Mouse (Mus musculus): Measurements from ENCODE around the gene Lrp10.

Lrp10 gene

GRCm38 (mm10) chr14:54435194-54435918 lies 28.6 kb upstream of the Lrp10 start:
- no peak for DNase-seq

DNA sequence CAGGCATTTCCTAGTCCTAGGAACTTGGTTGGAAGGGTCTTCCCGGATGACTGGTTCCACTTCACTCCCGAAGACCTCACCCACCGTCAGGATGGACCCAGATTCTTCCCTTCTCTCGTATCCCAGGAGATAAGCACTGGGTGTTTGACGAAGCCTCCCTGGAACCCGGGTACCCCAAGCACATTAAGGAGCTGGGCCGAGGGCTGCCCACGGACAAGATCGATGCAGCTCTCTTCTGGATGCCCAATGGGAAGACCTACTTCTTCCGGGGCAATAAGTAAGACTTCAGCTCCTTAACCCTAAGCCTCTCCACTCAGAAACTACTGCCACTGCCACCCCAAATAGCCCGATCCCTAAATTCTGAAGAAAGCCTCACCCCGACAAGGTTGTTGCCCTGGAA lies 24.8 kb upstream of the Lrp10 start:
- no peak for DNase-seq

- no peak for DNase-seq
These were observed 24.3 kb upstream of the Lrp10 start for GRCm38 (mm10) chr14:54439610-54440009.

DNA sequence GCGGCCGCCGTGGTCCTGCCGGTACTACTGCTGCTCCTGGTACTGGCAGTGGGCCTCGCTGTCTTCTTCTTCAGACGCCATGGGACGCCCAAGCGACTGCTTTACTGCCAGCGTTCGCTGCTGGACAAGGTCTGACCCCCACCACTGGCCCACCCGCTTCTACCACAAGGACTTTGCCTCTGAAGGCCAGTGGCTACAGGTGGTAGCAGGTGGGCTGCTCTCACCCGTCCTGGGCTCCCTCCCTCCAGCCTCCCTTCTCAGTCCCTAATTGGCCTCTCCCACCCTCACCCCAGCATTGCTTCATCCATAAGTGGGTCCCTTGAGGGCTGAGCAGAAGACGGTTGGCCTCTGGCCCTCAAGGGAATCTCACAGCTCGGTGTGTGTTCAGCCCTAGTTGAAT lies 23.4 kb upstream of the Lrp10 start:
- DNase-seq: no peak

- no peak for DNase-seq
These were observed 22.6 kb upstream of the Lrp10 start for GRCm38 (mm10) chr14:54441365-54441764.

DNA sequence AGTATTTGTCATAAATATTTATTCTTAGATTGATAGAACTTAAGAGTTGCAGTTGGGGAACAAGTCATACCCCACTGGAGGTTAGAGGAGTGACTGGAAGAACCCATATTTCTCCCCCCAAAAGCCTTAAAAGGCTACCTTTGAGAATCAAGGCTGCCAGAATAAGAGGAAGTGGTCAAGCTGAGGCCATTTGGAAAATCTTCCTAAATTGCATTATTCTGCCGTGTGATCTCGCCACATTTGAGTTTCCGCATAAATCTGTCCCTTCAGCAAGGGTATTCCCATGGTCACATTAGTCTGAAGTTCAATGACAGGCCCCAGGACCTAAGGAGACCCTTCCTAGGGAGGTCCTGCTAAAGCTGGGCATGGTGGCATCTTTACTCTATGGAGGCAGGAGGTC lies 21.4 kb upstream of the Lrp10 start:
- no peak for DNase-seq

GRCm38 (mm10) chr14:54443196-54443595 lies 20.7 kb upstream of the Lrp10 start:
- no peak for DNase-seq

DNA sequence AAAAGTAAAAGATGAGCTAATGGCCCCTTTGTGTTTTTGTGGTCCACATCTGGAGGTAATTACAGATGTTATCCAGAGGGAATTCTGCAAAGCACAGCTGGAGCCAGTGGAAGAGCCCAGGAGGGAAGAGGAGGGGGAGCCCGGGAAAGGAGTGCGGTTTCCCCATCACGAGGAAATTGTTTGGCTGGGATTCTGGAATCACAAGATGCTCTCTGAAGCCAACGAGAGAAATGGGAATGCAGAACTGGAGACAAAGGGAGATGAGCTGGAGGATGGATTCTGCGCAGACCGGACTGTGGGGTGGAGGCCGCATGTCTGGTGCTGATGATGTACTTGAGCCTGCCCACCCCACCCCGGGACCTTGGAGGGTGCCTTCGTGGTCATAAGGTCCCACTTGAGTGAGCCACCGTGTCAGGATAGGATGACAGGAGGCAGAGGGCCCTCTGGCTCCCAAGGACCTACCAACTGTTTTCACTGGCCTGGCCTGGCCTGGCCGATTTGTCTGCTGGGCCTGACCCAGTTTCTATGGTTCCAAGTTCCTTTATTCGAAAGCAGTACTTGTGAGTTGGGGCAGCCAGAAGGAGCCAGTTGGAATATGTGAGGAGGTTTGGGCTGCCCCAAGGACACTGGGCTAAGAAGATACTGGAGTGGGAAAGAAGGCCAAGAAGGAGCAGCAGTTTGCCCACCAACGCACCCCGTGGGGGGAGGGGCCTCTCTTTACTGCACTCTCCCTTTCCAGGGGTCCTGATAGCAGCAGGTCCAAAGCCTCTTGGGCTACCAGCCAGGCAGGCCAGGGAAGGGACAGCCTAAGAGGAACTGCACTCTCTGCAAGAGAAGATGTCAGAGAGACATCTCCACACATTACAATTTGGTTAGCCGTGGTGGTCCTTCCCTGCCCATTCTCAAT lies 20.0 kb upstream of the Lrp10 start:
- DNase-seq: no peak

- no peak for DNase-seq
These were observed 18.5 kb upstream of the Lrp10 start for GRCm38 (mm10) chr14:54445476-54445875.

GRCm38 (mm10) chr14:54453566-54453965 lies 10.4 kb upstream of the Lrp10 start:
- no peak for DNase-seq

- DNase-seq: no peak
These were observed 9.0 kb upstream of the Lrp10 start for GRCm38 (mm10) chr14:54454669-54455528.

GRCm38 (mm10) chr14:54457907-54458569 lies 5.9 kb upstream of the Lrp10 start:
- DNase-seq: no peak

- no peak for DNase-seq
These were observed 1.8 kb upstream of the Lrp10 start for GRCm38 (mm10) chr14:54462146-54462545.

DNA sequence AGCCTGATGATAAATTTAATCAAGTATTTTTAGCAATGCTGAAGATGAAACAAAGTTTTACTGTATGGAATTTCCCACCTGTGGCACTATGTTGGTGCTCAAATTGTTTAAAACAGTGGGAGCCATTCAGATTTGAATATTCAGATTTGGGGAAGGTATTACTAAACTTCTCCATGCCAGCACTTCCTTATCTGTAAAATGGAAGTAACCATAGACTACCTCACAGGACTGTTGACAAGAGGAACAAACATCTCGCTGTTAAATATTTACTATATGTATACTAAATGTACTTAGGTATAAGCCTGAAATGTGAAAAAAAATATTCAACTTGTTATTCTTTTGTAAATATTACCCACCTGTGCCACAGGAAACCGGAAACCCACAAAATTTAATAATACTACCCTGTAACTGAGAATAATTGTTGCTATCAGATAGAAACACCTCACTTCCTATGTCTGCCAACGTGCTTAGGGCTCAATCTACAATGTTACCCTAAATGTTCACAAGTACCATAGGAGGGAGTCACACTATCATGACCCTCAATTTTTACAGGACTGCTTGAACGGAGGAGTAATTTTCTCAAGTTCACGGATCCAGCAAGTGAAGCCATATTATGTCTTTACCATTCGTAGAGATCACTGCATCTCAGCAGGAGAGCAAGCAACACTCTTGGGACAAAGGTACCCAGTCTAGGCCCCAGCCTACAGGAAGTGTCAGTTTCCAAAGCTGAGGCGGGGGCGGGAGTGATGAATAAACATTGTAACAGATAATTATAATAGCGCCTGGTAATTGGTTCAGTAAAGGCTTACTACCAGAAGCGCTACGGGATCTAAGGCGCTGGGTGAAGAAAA lies 604 bp upstream of the Lrp10 start:
- no peak for DNase-seq

DNA sequence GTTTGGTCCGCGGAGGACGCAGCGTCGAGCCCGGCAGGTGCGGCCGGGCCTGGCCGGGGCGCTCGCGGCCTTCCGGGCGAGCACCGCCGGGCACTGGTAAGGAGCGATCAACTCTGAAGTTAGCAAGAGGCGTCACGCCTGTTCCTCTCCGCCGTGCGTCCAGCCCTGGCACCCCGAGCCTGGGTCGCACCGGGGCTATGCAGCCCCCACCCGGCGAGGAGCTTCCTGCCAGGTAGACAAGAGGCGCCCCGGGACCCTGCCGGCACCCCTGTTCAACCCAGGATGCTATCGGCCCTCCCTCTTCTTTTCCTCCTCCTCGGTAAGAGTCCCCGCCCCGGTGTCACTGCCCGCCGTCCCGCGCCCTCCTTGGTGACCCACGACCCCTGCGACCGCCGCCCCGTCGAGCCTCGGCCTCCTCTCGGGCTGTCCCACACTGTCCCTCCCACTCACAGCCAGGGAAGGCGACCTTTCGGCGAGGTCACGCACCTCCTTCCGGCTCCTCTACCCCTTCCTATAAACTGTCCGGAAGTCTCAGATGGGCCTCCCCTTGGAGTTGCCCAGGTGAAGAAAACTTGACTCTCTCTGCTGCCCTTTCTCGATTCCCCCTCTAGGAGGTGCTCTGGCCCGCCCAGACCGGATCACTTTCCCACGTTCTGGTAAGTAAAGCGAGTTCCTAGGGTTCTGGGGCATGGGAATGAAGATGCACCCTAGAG lies 512 bp downstream of the Lrp10 start:
- DNase-seq: peak; percentile 84 to 90

DNA sequence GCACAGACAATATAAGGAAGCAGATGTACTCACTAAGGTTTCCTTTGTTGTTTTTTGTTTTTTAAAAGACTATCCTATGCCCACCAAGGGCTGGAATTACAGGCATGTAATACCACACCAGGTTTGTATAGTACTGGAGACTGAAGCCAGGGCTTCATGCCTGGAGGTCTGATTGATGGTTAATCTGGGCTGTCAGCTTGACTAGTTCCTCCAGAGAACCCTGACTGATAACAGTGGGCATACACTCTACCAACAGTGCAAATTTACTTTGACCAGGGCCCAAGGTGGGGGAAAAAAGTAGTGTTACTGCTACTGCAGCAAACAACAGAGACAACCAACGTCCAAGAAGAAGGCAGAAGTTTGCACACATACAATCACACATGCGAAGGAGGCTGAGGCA lies 7.5 kb downstream of the Lrp10 start:
- DNase-seq: no peak

GRCm38 (mm10) chr14:54472671-54473070 lies 8.7 kb downstream of the Lrp10 start:
- no peak for DNase-seq

- DNase-seq: no peak
These were observed 10.8 kb downstream of the Lrp10 start for GRCm38 (mm10) chr14:54474744-54475143.

- peak; percentile 41 to 49 for DNase-seq
These were observed 12.3 kb downstream of the Lrp10 start, which contains the start of gene Rem2 for GRCm38 (mm10) chr14:54475941-54476844. Rem2 (plus strand) TSS chr14:54476100.
